Mouse (Mus musculus): ENCODE data around the gene 1110017D15Rik. TPM values are rescaled to one million over a fixed set of nuclear protein-coding genes. Genes with fewer than 3 reads are reported as not detected.

Gene 1110017D15Rik
- polyA plus RNA-seq (2011; ENCODE audit: insufficient read depth, insufficient read length, low replicate concordance, missing spikeins), result not detected in 2 replicates

- 59% methylated on average over 2 of the region's 2 CpGs for WGBS
- no peak within 1 kb of the TSS for H3K27ac ChIP-seq (ENCODE audit: control insufficient read depth, insufficient read depth, low read depth, low read length, poor library complexity)
- no peak for TF ChIP-seq CTCF (IDR thresholded peaks at IDR 0.05; ENCODE audit: control insufficient read depth, insufficient read depth, low read length)
- no peak for TF ChIP-seq POLR2A (IDR thresholded peaks at IDR 0.05; ENCODE audit: borderline replicate concordance, control insufficient read depth, low read depth, low read length)
- no peaks in the 10 kb centered on the region for H3K4me1 ChIP-seq (ENCODE audit: control insufficient read depth, insufficient read depth, low read length)
- H3K4me3 ChIP-seq (replicated peaks; ENCODE audit: control insufficient read depth, low read depth, low read length), result no peak within 1 kb of the TSS
Observed at GRCm38 (mm10) chr4:41517233-41517632, at the start of gene 1110017D15Rik. Gene 1110017D15Rik, minus strand, starts transcription at chr4:41517333.

GRCm38 (mm10) chr4:41566123-41566522 lies 49.0 kb upstream of the 1110017D15Rik start:
- Histone ChIP-seq H3K4me1 (ENCODE audit: control insufficient read depth, insufficient read depth, low read length) (peaks cover 1% of the 10 kb centered on the region), H3K4me3 (replicated peaks; ENCODE audit: control insufficient read depth, low read depth, low read length) (no peak overlapping the region), H3K27ac (ENCODE audit: control insufficient read depth, insufficient read depth, low read depth, low read length, poor library complexity) (no peak overlapping the region)
- 70% methylated on average over 3 of the region's 3 CpGs for WGBS
- TF ChIP-seq POLR2A (IDR thresholded peaks at IDR 0.05; ENCODE audit: borderline replicate concordance, control insufficient read depth, low read depth, low read length) (no peak), CTCF (IDR thresholded peaks at IDR 0.05; ENCODE audit: control insufficient read depth, insufficient read depth, low read length) (no peak)

- TF ChIP-seq CTCF (IDR thresholded peaks at IDR 0.05; ENCODE audit: control insufficient read depth, insufficient read depth, low read length), result no peak
- no peak for TF ChIP-seq POLR2A (IDR thresholded peaks at IDR 0.05; ENCODE audit: borderline replicate concordance, control insufficient read depth, low read depth, low read length)
- Histone ChIP-seq H3K27ac (ENCODE audit: control insufficient read depth, insufficient read depth, low read depth, low read length, poor library complexity) (no peak overlapping the region; the same call in 1 of the 2 replicates), H3K4me1 (ENCODE audit: control insufficient read depth, insufficient read depth, low read length) (peaks cover 1% of the 10 kb centered on the region), H3K4me3 (replicated peaks; ENCODE audit: control insufficient read depth, low read depth, low read length) (no peak overlapping the region)
- WGBS, result 73% methylated on average over 5 of the region's 5 CpGs
Observed at GRCm38 (mm10) chr4:41563297-41563696, 46.2 kb upstream of the 1110017D15Rik start.

GRCm38 (mm10) chr4:41557092-41557491 lies 40.0 kb upstream of the 1110017D15Rik start:
- WGBS, result 65% methylated on average over 3 of the region's 3 CpGs
- H3K27ac ChIP-seq (ENCODE audit: control insufficient read depth, insufficient read depth, low read depth, low read length, poor library complexity), result no peak overlapping the region
- no peak for TF ChIP-seq CTCF (IDR thresholded peaks at IDR 0.05; ENCODE audit: control insufficient read depth, insufficient read depth, low read length)
- no peak overlapping the region for H3K4me3 ChIP-seq (replicated peaks; ENCODE audit: control insufficient read depth, low read depth, low read length)
- no peaks in the 10 kb centered on the region; the same call in 1 of the 2 replicates for H3K4me1 ChIP-seq (ENCODE audit: control insufficient read depth, insufficient read depth, low read length)

- Histone ChIP-seq H3K4me1 (ENCODE audit: control insufficient read depth, insufficient read depth, low read length) (no peaks in the 10 kb centered on the region; the same call in 1 of the 2 replicates), H3K4me3 (replicated peaks; ENCODE audit: control insufficient read depth, low read depth, low read length) (no peak overlapping the region), H3K27ac (ENCODE audit: control insufficient read depth, insufficient read depth, low read depth, low read length, poor library complexity) (no peak overlapping the region)
- no peak for TF ChIP-seq CTCF (IDR thresholded peaks at IDR 0.05; ENCODE audit: control insufficient read depth, insufficient read depth, low read length)
- TF ChIP-seq POLR2A (IDR thresholded peaks at IDR 0.05; ENCODE audit: borderline replicate concordance, control insufficient read depth, low read depth, low read length), result no peak
- WGBS, result 35% methylated on average over 5 of the region's 5 CpGs
Observed at GRCm38 (mm10) chr4:41556311-41556953, 39.3 kb upstream of the 1110017D15Rik start.

GRCm38 (mm10) chr4:41554994-41555663 lies 38.0 kb upstream of the 1110017D15Rik start:
- no peak overlapping the region for H3K4me3 ChIP-seq (replicated peaks; ENCODE audit: control insufficient read depth, low read depth, low read length)
- H3K4me1 ChIP-seq (ENCODE audit: control insufficient read depth, insufficient read depth, low read length), result no peaks in the 10 kb centered on the region; the same call in 1 of the 2 replicates
- H3K27ac ChIP-seq (ENCODE audit: control insufficient read depth, insufficient read depth, low read depth, low read length, poor library complexity), result no peak overlapping the region
- TF ChIP-seq POLR2A (IDR thresholded peaks at IDR 0.05; ENCODE audit: borderline replicate concordance, control insufficient read depth, low read depth, low read length), result no peak
- TF ChIP-seq CTCF (IDR thresholded peaks at IDR 0.05; ENCODE audit: control insufficient read depth, insufficient read depth, low read length), result no peak
- 8% methylated on average over 14 of the region's 14 CpGs for WGBS

GRCm38 (mm10) chr4:41553116-41553515 lies 36.0 kb upstream of the 1110017D15Rik start:
- Histone ChIP-seq H3K4me3 (replicated peaks; ENCODE audit: control insufficient read depth, low read depth, low read length) (no peak overlapping the region), H3K27ac (ENCODE audit: control insufficient read depth, insufficient read depth, low read depth, low read length, poor library complexity) (no peak overlapping the region), H3K4me1 (ENCODE audit: control insufficient read depth, insufficient read depth, low read length) (no peaks in the 10 kb centered on the region; the same call in 1 of the 2 replicates)
- 87% methylated on average over 11 of the region's 11 CpGs for WGBS
- TF ChIP-seq CTCF (IDR thresholded peaks at IDR 0.05; ENCODE audit: control insufficient read depth, insufficient read depth, low read length) (no peak), POLR2A (IDR thresholded peaks at IDR 0.05; ENCODE audit: borderline replicate concordance, control insufficient read depth, low read depth, low read length) (no peak)

- 36% methylated on average over 6 of the region's 6 CpGs for WGBS
- H3K4me3 ChIP-seq (replicated peaks; ENCODE audit: control insufficient read depth, low read depth, low read length), result no peak overlapping the region
- TF ChIP-seq CTCF (IDR thresholded peaks at IDR 0.05; ENCODE audit: control insufficient read depth, insufficient read depth, low read length), result peak; percentile 74
- TF ChIP-seq POLR2A (IDR thresholded peaks at IDR 0.05; ENCODE audit: borderline replicate concordance, control insufficient read depth, low read depth, low read length), result no peak
- no peaks in the 10 kb centered on the region; the same call in 1 of the 2 replicates for H3K4me1 ChIP-seq (ENCODE audit: control insufficient read depth, insufficient read depth, low read length)
- H3K27ac ChIP-seq (ENCODE audit: control insufficient read depth, insufficient read depth, low read depth, low read length, poor library complexity), result no peak overlapping the region
Observed at GRCm38 (mm10) chr4:41552529-41552928, 35.4 kb upstream of the 1110017D15Rik start.
